Mouse (Mus musculus): ENCODE data around the gene Pm20d1.

GRCm38 (mm10) chr1:131830561-131830960 lies 33.4 kb downstream of the Pm20d1 start:
- TF ChIP-seq CTCF (IDR thresholded peaks at IDR 0.05; ENCODE audit: low read depth, low read length) (no peak), POLR2A (IDR thresholded peaks at IDR 0.05; ENCODE audit: borderline replicate concordance, low read depth, low read length) (no peak)

All from bone marrow macrophage, adult 2 months (primary cell).